Mouse (Mus musculus) CH12.LX (cell line): Measurements from ENCODE around the gene Pigt. TPM values are rescaled to one million over a fixed set of nuclear protein-coding genes. Genes with fewer than 3 reads are reported as not detected.

Experiments used
- DNase-seq: peaks from one replicate; pipeline ENCODE4 v3.0.0-alpha.2; 2013; ENCODE audit errors: extremely low read depth
- H3K27ac ChIP-seq: 2 replicates; pipeline ENCODE4 v1.5.1; 2012; ENCODE audit warnings: low read depth, mild to moderate bottlenecking, control low read depth, moderate library complexity; ENCODE audit not compliant: insufficient read depth
- H3K27me3 ChIP-seq: replicated peaks from 2 replicates; pipeline ENCODE3; 2012; ENCODE audit warnings: inconsistent platforms
- H3K36me3 ChIP-seq, 2 experiments: replicated peaks in 1 of 2; 2 replicates each; pipeline versions ENCODE3 to v1.6.1; 2012; ENCODE audit warnings: inconsistent platforms in 1 of 2, low read length in 1 of 2, mild to moderate bottlenecking in 1 of 2, mixed read lengths in 1 of 2, moderate library complexity in 1 of 2; ENCODE audit not compliant: control insufficient read depth in 1 of 2, insufficient read depth in 1 of 2
- H3K4me1 ChIP-seq, 2 experiments: 2 replicates each; pipeline ENCODE4 v1.6.1; 2012; ENCODE audit warnings: inconsistent platforms in 1 of 2, moderate library complexity in 1 of 2; ENCODE audit not compliant: insufficient read depth in 2 of 2, control insufficient read depth in 1 of 2
- H3K4me2 ChIP-seq: 2 replicates; pipeline ENCODE4 v1.6.1; 2012; ENCODE audit warnings: low read depth, mild to moderate bottlenecking, control low read depth; ENCODE audit not compliant: poor library complexity, insufficient read depth, severe bottlenecking
- H3K4me3 ChIP-seq, 3 experiments: fragments of 150-350 bp in 1 of 3; sonication (generic) in 1 of 3; replicated peaks in 1 of 3; 2 replicates each; pipeline versions ENCODE3 to v1.5.1; 2011 to 2012; ENCODE audit warnings: low read depth in 2 of 3, low read length in 2 of 3, mild to moderate bottlenecking in 2 of 3, moderate library complexity in 2 of 3, control low read depth in 1 of 3, improper control_type of control experiment in 1 of 3, inconsistent platforms in 1 of 3, mixed read lengths in 1 of 3; ENCODE audit not compliant: poor library complexity in 1 of 3
- H3K79me2 ChIP-seq: replicated peaks from 2 replicates; pipeline ENCODE4 v1.6.1; 2012; ENCODE audit warnings: mild to moderate bottlenecking, moderate library complexity; ENCODE audit not compliant: control insufficient read depth, poor library complexity, insufficient read depth, severe bottlenecking; ENCODE audit errors: extremely low read depth
- H3K9ac ChIP-seq: 2 replicates; pipeline ENCODE4 v1.6.1; 2012; ENCODE audit warnings: low read depth, mild to moderate bottlenecking, control low read depth, moderate library complexity; ENCODE audit not compliant: insufficient read depth
- H3K9me3 ChIP-seq: replicated peaks from 2 replicates; pipeline ENCODE3; 2012; ENCODE audit warnings: low read length, inconsistent platforms, mixed read lengths
- CTCF ChIP-seq, 2 experiments: IDR thresholded peaks in 1 of 2; conservative IDR thresholded peaks in 1 of 2; 2 replicates each; pipeline ENCODE4 v1.5.1; 2011 to 2012; ENCODE audit warnings: low read depth in 2 of 2, low read length in 2 of 2, improper control_type of control experiment in 1 of 2, inconsistent platforms in 1 of 2, mild to moderate bottlenecking in 1 of 2, moderate library complexity in 1 of 2
- E2F4 ChIP-seq: IDR thresholded peaks from 2 replicates; pipeline ENCODE4 v1.6.1; 2011; ENCODE audit warnings: low read depth, low read length, improper control_type of control experiment; ENCODE audit not compliant: insufficient replicate concordance
- ELF1 ChIP-seq: IDR thresholded peaks from 2 replicates; pipeline ENCODE4 v1.6.1; 2014; ENCODE audit warnings: low read depth, mild to moderate bottlenecking, inconsistent platforms, low read length, improper control_type of control experiment
- HCFC1 ChIP-seq: IDR thresholded peaks from 2 replicates; pipeline ENCODE4 v1.6.1; 2012; ENCODE audit warnings: low read depth, mild to moderate bottlenecking, inconsistent platforms, low read length, improper control_type of control experiment
- JUN ChIP-seq: IDR thresholded peaks from 2 replicates; pipeline ENCODE4 v1.6.1; 2011; ENCODE audit warnings: low read depth, mild to moderate bottlenecking, low read length, improper control_type of control experiment, moderate library complexity; ENCODE audit not compliant: insufficient read depth
- JUND ChIP-seq: conservative IDR thresholded peaks from 2 replicates; pipeline ENCODE4 v1.6.1; 2011; ENCODE audit warnings: low read depth, low read length, improper control_type of control experiment
- KAT2A ChIP-seq: IDR thresholded peaks from 2 replicates; pipeline ENCODE4 v1.6.1; 2012; ENCODE audit warnings: low read length, improper control_type of control experiment, inconsistent platforms; ENCODE audit not compliant: insufficient replicate concordance
- MAFK ChIP-seq: IDR thresholded peaks from 2 replicates; pipeline ENCODE4 v1.6.1; 2011; ENCODE audit warnings: low read length, improper control_type of control experiment; ENCODE audit not compliant: insufficient replicate concordance
- MAX ChIP-seq: IDR thresholded peaks from 2 replicates; pipeline ENCODE4 v1.6.1; 2011; ENCODE audit warnings: low read length, improper control_type of control experiment
- MAZ ChIP-seq: IDR thresholded peaks from 2 replicates; pipeline ENCODE4 v1.6.1; 2012; ENCODE audit warnings: low read depth, mild to moderate bottlenecking, inconsistent platforms, low read length, improper control_type of control experiment, moderate library complexity
- MXI1 ChIP-seq: IDR thresholded peaks from 2 replicates; pipeline ENCODE4 v1.6.1; 2011; ENCODE audit warnings: mild to moderate bottlenecking, low read depth, low read length, improper control_type of control experiment
- MYC ChIP-seq: IDR thresholded peaks from 2 replicates; pipeline ENCODE4 v1.6.1; 2011; ENCODE audit warnings: low read depth, mild to moderate bottlenecking, improper control_type of control experiment, low read length
- NELFE ChIP-seq: IDR thresholded peaks from 2 replicates; pipeline ENCODE4 v1.6.1; 2011; ENCODE audit warnings: low read depth, low read length, improper control_type of control experiment
- PAX5 ChIP-seq: IDR thresholded peaks from 2 replicates; pipeline ENCODE4 v1.6.1; 2012; ENCODE audit warnings: low read length, inconsistent platforms, mixed read lengths
- POLR2A ChIP-seq: IDR thresholded peaks from 2 replicates; pipeline ENCODE4 v1.6.1; 2011; ENCODE audit warnings: low read depth, mild to moderate bottlenecking, improper control_type of control experiment, low read length
- POLR2AphosphoS2 ChIP-seq: IDR thresholded peaks from 2 replicates; pipeline ENCODE4 v1.6.1; 2011; ENCODE audit warnings: low read depth, low read length, improper control_type of control experiment
- RAD21 ChIP-seq: IDR thresholded peaks from 2 replicates; pipeline ENCODE4 v1.6.1; 2011; ENCODE audit warnings: low read depth, mild to moderate bottlenecking, low read length, improper control_type of control experiment, moderate library complexity
- RCOR1 ChIP-seq: conservative IDR thresholded peaks from 2 replicates; pipeline ENCODE4 v1.6.1; 2012; ENCODE audit warnings: low read depth, mild to moderate bottlenecking, inconsistent platforms, low read length, improper control_type of control experiment
- SMC3 ChIP-seq: IDR thresholded peaks from 2 replicates; pipeline ENCODE4 v1.6.1; 2011; ENCODE audit warnings: low read depth, low read length, improper control_type of control experiment
- TCF12 ChIP-seq: IDR thresholded peaks from 2 replicates; pipeline ENCODE4 v1.6.1; 2014; ENCODE audit warnings: low read depth, mild to moderate bottlenecking, inconsistent platforms, low read length, improper control_type of control experiment
- UBTF ChIP-seq: IDR thresholded peaks from 2 replicates; pipeline ENCODE4 v1.6.1; 2012; ENCODE audit warnings: low read depth, mild to moderate bottlenecking, inconsistent platforms, low read length, improper control_type of control experiment, moderate library complexity
- USF1 ChIP-seq: IDR thresholded peaks from 2 replicates; pipeline ENCODE4 v1.6.1; 2014; ENCODE audit warnings: low read depth, mild to moderate bottlenecking, inconsistent platforms, low read length, improper control_type of control experiment
- USF2 ChIP-seq: conservative IDR thresholded peaks from 2 replicates; pipeline ENCODE4 v1.6.1; 2011; ENCODE audit warnings: low read depth, low read length, improper control_type of control experiment
- ZC3H11A ChIP-seq: IDR thresholded peaks from 2 replicates; pipeline ENCODE4 v1.6.1; 2012; ENCODE audit warnings: low read depth, mild to moderate bottlenecking, inconsistent platforms, low read length, improper control_type of control experiment
- ZKSCAN1 ChIP-seq: IDR thresholded peaks from 2 replicates; pipeline ENCODE4 v1.6.1; 2012; ENCODE audit warnings: low read depth, inconsistent platforms, low read length, improper control_type of control experiment, borderline replicate concordance
- ZMIZ1 ChIP-seq: IDR thresholded peaks from 2 replicates; pipeline ENCODE4 v1.6.1; 2012; ENCODE audit warnings: low read depth, mild to moderate bottlenecking, inconsistent platforms, low read length, improper control_type of control experiment
- ZNF384 ChIP-seq: IDR thresholded peaks from 2 replicates; pipeline ENCODE4 v1.6.1; 2012; ENCODE audit warnings: low read depth, low read length, improper control_type of control experiment, inconsistent platforms
- dilution Hi-C: fragments of 300-500 bp; cut with MboI; formaldehyde crosslinking; loops from 2 replicates; pipeline ENCODE4 v1.14.3; 2020; ENCODE audit warnings: low sequenced_read_pairs; ENCODE audit not compliant: extremely low pct_unique_long_range_greater_than_20kb, extremely low pct_ligation_motif_present
- in situ Hi-C: fragments of 300-500 bp; cut with MboI; formaldehyde crosslinking; loops from 3 replicates; pipeline ENCODE4 v1.14.3; 2019; ENCODE audit warnings: low sequenced_read_pairs, low pct_ligation_motif_present, low pct_unique_long_range_greater_than_20kb, mixed read lengths
- polyA plus RNA-seq: library from polyadenylated mRNA; unstranded; fragments of >175 nt; gene quantifications from 2 replicates; pipeline ENCODE4 v1.2.1, GENCODE M21; 2012; ENCODE audit warnings: low read depth; ENCODE audit not compliant: insufficient read length
- total RNA-seq, 2 experiments: library from RNA; depleted of rRNA; stranded (reverse); fragments of 300-350 nt in 1 of 2; fragments of >200 nt in 1 of 2; gene quantifications; 2 replicates each; pipeline ENCODE4 v1.2.3; 2012 to 2014

Gene Pigt
- total and polyA plus RNA-seq, 3 experiments = 14.0 to 91.8 (median 39.2) TPM

DNA sequence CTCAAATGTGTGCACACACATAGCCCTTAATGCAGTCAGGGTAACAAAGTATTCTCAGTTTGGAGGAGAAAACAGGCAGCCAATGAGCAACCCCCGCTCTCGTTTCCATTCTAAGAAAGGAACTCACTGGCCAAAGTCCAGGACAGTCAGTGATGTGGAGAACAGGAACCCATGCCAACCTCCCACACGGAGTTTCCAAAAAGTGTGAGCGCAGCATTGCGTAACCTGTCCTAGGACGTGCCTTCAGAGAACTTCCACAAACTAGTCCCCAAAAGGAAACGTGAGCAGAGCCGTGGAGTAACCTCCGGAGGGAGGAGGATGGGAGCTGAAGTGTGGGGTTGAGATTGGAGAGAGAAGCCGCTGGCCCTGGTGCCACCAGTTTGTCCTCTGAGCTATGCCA, 42.5 kb upstream of the Pigt start:
- no peak overlapping the region for H3K4me2 ChIP-seq

GRCm38 (mm10) chr2:164455421-164456190, 41.7 kb upstream of the Pigt start:
- Histone ChIP-seq H3K27ac (no peak overlapping the region), H3K4me2 (no peak overlapping the region)

More for the DNA sequence above, 42.5 kb upstream of the Pigt start:
- TF ChIP-seq TCF12 (no peak), POLR2A (no peak), MAX (no peak), ZC3H11A (no peak), USF1 (no peak), RAD21 (no peak), KAT2A (no peak), ZMIZ1 (no peak), CTCF (conservative IDR thresholded peaks at IDR 0.05 in 1 of 2, IDR thresholded peaks at IDR 0.05 in 1 of 2; ENCODE audit: low read depth in 2 of 2, low read length in 2 of 2) (no peak), JUN (no peak), ZNF384 (no peak), MAFK (no peak), SMC3 (no peak), ELF1 (no peak), RCOR1 (no peak), PAX5 (no peak), MXI1 (no peak), MYC (no peak)
- no peak overlapping the region for H3K27ac ChIP-seq
- dilution Hi-C loops = no loop called here
- peaks cover 8% of the 10 kb centered on the region for H3K9me3 ChIP-seq
- peaks cover 28% of the 10 kb centered on the region for H3K27me3 ChIP-seq
- in situ Hi-C loops = loop anchor here (5.0 kb wide), 1 partner anchor 33 kb away; no protein-coding TSS in a partner anchor
- H3K79me2 ChIP-seq = no peaks in the 10 kb centered on the region
- H3K4me1 ChIP-seq = peaks cover 7 to 21% of the 10 kb centered on the region in 2 experiments
- no peak for DNase-seq
- peaks cover 3 to 5% of the 10 kb centered on the region in 2 experiments for H3K36me3 ChIP-seq
- H3K9ac ChIP-seq = no peak overlapping the region
- H3K4me3 ChIP-seq = no peak overlapping the region

More at GRCm38 (mm10) chr2:164455421-164456190, 41.7 kb upstream of the Pigt start:
- Histone ChIP-seq H3K36me3 (peaks cover 3 to 5% of the 10 kb centered on the region in 2 experiments), H3K79me2 (no peaks in the 10 kb centered on the region), H3K9me3 (peaks cover 2% of the 10 kb centered on the region), H3K9ac (no peak overlapping the region), H3K4me1 (peaks cover 7 to 21% of the 10 kb centered on the region in 2 experiments), H3K27me3 (peaks cover 21% of the 10 kb centered on the region), H3K4me3 (no peak overlapping the region)
- DNase-seq = no peak
- no peak for TF ChIP-seq UBTF
- TF ChIP-seq ZC3H11A = no peak
- no peak for TF ChIP-seq NELFE
- TF ChIP-seq USF1 = no peak
- no peak for TF ChIP-seq ZMIZ1
- no peak for TF ChIP-seq USF2
- no peak for TF ChIP-seq HCFC1
- TF ChIP-seq E2F4 = no peak
- no peak for TF ChIP-seq ZNF384
- TF ChIP-seq RAD21 = no peak
- no peak for TF ChIP-seq TCF12
- no peak for TF ChIP-seq MAFK
- no peak for TF ChIP-seq CTCF (conservative IDR thresholded peaks at IDR 0.05 in 1 of 2, IDR thresholded peaks at IDR 0.05 in 1 of 2; ENCODE audit: low read depth in 2 of 2, low read length in 2 of 2)
- TF ChIP-seq POLR2AphosphoS2 = no peak
- no peak for TF ChIP-seq ZKSCAN1
- no peak for TF ChIP-seq MAZ
- no peak for TF ChIP-seq JUND
- TF ChIP-seq SMC3 = no peak
- no peak for TF ChIP-seq RCOR1
- dilution Hi-C loops (no loop called here), in situ Hi-C loops (loop anchor here (5.0 kb wide), 1 partner anchor 33 kb away; no protein-coding TSS in a partner anchor)
